Mouse (Mus musculus) right cerebral cortex, postnatal 25 days (tissue): ENCODE results near the gene Mon2.
A peak's percentile ranks its signal among the peaks of the same experiment; 100 is the strongest.

ENCODE experiments used
- DNase-seq: peaks from one replicate; pipeline ENCODE4 v3.0.0; 2022

Gene Mon2

DNA sequence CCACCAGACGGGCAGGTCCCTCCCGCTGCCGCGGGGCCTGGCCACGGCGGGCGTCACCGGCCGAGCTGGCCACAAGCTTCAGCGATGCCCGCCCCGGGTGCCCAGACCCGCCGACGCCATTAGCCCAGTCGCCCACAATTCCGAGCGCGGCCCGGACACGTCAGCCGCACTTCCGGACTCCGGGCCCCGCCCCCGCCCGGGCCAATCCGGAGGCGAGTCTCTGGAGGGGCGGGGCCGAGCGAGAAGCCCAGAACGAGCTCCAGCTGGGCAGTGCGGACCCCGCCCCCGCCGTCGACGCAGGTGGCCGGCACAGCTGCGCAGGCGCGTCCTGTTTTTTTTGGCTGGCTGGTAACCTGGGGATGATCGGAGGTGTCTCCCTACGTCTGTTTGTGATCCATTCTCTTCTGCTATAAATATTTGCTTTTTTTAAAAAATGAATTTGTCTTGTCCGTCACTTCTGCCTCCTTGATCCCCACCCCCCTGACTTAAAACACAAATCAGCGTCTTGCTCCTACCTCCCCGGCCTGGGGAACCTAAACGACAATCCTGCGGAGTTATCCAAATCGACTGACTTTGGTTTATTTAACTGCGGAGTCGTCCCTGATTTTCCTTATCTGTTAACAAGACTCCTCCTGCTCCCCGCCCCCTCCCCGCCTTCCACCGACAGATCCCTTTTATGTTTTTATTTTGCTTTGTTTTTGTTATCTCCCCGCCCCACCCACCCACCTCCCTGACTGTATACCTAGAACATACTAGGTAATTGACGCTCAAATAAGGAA is at the start of gene Mon2:
TSS of gene Mon2 (minus strand) at position 261 of the 779 bp plus-strand sequence.
- peak; percentile 98 for DNase-seq

DNA sequence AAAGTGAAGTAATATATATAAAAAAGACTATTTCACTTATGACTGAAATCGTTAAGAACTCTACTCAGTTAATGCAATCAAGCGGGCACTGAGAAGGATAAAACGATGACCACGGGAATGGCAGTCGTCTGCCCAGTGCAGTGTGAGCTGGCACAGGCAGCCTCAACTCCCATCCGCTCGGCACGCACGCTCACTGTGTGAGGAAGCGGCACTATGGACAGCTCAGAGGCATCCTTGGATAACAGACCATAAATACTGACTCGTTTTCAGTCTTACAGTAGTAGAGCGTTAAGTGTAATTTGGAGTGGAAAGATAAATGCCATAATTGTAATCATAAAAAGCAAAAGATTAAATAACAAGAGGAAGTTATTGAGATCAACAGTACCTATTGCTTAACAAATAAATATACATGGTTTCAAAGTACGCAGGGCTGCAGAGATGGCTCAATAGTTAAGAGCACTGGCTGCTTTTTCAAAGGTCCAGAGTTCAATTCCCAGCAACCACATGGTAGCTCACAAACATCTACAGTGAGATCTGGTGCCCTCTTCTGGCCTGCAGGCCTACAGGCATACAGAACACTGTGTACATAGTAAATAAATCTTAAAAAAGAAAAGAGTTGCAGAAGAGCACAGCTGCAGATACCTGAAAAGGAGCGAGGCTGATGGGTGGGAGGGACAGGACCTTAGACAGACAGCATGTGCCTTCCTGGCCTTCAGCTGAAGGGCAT is 44.5 kb upstream of the Mon2 start:
- DNase-seq: no peak

DNA sequence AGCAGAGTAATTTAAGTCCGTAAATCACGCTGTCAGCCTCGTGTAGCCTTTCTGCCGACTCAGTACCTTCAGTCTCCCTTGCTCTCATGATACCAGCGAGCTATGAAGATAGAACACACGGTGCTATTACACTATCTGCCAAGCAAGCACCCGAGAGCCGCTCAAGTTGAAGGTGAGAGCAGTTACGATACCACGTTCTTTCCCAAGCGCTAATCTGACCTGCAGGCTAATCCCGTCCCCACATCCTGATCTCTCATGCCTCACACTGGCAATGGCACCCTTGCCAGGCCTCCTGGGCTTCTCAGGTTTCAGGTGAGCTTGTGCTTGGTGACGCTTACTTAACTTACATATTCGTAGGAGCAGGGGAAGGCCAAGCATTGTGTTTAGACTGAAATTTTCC is 40.6 kb upstream of the Mon2 start:
- DNase-seq: no peak

DNA sequence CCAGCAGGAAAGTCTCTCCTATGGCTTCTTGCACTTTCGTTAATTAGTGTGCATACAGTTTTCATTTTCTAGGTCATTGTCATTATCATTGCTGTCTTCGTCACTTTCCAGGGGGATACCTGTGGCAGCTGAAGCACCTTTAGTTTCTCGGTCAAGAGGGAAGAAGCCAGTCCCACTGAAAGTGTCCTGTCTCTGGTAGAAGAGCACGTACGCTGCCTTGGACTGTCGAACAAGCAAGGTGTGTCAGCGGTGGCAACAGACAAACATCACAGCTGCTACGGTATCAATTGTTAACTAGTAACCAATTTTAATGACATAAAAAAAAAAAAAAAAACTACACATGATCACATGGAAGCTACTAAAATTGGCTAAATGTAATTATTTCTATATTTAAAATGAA is 37.2 kb upstream of the Mon2 start:
- DNase-seq: no peak

DNA sequence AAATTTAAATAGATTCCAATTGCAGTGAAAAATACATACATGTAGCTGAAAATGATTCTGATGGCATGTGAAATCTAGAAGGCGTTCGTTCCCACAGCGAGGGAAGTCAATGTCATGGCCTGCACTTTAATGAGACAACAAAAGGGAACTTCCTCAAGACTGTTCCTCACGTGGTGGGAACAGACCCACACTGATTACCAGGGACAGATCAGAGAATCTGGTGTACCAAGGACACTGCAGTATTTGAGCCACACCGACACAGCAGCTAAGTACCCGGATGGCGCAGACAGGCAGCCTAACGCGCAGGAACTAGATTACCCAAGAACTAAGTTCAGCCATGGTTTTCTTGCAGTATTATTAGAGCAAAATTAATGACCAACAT is 36.5 kb upstream of the Mon2 start:
- DNase-seq: no peak

DNA sequence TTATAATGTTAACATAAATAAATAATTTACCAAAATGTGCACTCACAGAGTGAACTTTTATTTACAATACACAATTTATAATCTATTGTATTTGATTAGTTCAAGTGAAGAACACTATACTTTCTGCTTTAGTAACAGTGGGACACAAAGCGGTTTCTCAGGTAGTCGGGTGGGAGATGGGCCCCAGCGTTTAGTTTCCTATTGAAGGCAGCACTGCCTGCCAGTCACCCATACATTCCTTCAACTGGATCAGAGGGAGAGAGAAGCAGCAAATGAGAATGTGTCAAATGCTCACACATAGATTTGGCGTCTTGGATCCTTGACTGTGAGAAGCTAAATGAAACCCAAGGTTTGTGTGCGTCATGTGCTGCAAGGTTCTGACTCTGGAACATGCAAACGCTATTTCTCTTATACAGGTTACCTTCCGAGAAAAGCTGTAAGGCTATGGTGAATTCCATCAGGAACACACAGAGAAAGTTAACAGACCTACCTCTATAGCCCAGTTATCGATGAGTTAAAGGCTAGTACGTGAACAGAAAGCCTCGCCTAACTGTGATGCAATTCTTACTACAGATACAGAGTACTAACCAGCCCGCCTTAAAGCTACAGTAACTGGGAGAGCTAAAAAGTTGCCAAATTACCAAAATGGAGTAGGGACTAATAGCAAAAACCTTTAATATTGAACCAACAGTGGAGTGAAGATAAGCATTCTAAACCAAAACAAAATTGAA is 35.9 kb upstream of the Mon2 start:
- no peak for DNase-seq

DNA sequence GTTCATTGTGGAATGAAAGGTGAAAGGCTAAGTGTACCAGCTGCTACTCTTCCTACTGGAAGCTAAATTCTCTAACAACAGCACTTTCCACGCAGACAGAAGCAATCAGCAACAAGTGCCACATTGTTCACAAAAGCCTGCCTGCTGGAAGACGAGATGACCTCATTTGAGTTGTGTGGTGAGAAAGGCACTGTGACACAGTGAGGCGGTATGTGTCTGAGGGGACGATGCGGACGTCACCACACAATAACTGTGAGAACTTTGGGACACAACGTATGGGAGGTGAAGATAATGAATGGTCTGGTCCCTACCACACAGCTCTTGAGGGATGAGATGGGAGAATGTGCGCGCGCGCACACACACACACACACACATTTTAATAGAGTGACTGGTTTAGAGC is 34.2 kb upstream of the Mon2 start:
- no peak for DNase-seq

DNA sequence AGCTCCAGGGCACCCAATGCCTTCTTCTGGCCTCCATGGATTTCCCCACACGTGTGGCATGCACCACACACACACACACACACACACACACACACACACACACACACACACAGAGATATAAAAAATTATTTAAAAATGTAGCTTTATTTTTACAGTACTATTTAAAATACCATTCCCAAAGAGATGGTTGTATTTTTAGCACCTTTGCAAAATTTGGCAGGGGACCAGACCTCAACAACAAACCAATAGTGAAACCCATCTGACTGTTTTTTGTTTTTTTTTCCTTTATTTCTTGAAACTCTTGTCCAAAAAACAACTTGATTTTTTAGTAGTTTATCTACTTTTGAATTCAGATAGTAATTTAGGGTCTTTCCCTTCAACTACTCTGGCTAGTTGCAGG is 32.2 kb upstream of the Mon2 start:
- DNase-seq: no peak

DNA sequence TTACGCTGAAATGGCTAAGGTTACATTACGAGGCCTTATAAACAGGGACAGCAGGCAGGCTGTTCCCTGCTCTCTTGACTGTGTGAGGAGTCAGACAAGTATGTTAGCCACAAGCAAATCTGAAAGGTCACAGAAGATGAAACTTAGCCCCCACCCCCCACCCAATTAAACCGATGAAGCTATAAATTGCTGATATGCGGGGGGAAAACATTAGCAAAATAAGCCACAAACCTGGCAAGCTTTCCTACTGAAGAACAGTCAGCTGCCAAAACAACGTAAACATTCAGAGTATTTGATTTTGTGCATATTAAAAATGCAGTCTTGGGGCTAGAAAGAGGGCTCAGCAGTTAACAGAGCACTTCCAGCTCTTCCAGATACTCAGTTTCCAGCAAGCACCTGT is 31.8 kb upstream of the Mon2 start:
- DNase-seq: no peak

DNA sequence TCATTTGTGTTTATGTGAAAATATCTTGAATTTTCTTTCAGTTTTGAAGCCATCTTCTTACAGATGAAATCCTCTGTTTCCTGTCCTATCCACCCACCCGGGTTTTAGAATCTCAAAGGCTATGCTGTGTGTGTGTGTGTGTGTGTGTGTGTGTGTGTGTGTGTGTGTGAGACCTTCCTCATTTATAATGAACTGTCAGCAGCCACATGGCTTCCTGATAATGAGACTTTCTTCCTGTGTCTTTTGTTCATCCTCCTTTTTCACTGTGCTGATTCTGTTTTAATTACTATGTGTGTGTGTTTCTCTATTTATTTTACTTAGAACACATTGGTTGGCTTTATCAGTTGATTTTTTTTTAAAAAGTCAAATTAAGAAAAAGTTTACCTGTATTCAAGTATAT is 25.0 kb upstream of the Mon2 start:
- no peak for DNase-seq

DNA sequence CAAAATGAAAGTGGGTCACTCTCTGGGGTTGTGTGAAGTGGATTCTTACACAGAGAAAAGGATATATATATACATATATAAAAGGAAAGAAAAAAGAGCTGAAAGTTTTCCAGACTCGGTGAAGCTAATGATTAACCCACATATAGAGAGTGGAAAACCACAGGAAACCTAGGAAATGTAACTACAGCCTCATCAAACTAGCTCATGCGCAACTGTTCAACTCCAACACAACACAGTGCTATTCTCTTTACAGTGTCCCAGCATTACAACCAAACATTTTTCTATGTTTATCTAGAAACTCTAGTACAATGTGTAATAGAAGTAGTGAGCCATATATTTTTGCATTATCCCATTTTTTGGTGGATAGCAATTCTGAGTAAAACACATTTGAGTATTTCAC is 24.3 kb upstream of the Mon2 start:
- DNase-seq: no peak

DNA sequence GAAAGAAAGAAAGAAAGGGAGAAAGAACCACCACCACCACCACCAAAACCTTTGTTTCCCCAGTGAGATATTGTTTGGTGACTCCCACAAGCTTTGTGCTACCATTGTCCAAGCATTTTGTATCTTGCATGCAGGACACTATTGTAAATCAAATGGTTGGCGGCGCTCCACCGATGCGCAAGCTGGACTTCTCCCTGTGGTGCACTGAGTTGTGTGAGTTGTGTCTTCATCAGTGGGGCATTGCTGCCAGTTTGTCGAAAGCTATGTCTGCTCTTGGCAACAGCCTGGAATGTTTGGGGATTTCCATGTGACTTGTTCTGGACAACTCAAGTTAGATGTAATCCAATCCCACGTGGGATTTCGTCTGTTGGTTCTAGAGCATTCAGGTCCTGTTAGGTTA is 18.2 kb upstream of the Mon2 start:
- no peak for DNase-seq

DNA sequence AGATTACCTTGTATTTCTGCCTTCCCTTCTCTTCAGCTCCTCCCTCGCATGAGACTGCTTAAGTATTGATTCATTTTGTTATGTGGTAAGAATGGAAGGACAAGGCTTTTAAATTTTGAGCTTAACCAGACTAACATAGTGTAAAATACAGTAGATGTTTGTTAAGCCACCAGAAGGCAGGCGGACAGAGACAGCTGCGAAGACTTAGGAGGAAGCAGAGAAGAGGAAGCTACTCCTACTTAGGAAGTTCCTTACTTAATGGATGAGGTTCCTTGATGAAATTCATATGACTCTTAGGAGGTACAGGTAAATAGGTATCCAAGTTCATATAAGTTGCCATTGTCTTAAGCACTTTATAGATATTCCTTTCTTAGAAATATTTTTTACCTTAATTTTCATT is 16.3 kb upstream of the Mon2 start:
- DNase-seq: no peak

DNA sequence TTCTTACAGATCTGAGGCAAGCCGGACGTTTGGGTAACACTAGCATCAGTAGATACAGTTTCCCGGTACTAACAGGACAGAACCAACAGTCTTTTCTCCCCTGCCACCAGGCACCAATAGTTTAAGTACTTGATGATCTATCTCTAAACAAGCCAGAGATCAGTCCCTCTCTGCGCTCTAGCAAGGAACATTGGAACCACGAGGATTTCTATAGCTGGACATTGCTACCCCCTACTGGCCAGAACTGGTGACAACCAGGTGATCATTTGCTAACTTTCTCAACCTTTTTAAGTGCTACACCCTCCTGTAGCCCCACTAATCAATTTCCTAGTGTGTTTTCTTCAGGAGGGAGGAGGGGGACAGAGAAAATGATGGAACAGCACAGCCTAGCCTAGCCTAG is 15.4 kb upstream of the Mon2 start:
- no peak for DNase-seq

DNA sequence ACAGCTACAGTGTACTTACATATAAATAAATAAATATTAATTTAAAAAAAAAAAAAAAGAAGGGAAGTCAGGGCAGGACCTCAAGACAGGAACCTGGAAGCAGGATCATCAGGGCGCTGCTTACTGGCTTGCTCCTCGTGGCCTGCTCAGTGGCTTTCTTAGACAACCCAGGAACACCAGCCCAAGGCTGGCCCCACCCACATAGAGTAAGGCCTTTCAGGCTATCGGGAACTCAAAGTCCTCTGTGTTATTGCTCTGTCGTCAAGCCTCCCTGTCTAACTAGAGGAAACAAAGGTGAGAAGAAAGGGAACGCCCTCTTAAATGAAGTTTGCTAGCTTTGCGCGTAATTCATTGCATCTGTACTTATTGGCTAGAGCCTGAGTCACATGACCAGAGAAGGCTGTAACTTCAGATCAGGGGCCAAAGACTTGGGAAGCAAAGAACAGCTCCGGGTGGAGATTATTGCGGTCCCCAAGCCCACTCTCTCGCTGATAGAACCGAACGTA is 13.2 kb upstream of the Mon2 start:
- DNase-seq: no peak

DNA sequence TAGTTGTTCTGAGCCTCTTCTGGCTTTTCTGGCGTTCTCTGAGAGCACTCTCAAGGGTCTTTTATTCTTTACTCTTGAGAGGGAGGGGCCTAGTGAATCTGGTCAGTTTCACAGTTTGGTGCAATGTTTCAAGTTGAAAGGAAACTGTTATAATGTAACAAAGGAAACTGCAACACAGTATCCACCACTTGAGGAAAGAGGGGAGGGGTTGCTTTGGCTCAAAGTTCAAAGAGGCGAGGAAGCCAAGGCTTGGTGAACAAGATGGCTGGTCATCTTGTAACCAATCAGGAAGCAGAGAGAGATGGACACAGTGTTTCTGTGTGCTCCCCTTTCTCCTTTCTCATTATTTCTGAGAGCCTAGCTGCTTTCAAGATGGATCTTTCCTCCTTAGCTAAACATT is 10.5 kb upstream of the Mon2 start:
- DNase-seq: no peak

DNA sequence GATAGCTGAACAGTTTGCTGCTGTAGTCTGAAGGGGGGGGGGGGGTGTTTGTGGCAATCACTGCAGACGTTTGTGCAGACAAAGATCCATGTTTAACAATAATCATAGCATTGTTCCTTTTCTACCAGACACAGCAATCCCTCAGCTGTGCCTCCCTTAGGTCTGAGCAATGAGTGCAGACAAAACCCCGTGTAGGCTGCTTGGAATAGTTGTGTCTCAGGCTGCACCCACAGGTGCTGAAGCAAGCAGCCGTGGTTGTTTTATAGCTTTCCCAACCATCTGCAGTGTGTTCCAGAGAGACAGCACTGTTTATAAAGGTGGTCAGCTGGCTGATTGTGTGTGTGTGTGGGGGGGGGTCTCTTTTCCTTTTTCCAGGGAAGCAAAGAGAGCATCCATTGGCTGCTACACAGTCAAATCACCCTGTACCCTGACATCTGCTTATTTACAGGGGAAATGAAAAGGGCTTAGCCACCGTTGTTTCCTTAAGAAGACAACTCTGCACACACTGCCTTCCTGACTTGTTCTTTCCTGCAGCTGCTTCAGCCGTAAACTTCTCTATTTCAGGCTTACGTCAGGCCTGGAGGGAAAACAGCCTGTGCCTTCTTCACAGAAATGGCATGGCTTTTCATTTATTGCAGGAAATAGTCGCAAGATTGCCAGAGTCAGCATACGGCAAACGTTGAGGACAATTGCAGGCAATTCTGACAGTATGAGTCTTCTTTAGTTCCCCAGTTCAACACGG is 8.8 kb upstream of the Mon2 start:
- no peak for DNase-seq

DNA sequence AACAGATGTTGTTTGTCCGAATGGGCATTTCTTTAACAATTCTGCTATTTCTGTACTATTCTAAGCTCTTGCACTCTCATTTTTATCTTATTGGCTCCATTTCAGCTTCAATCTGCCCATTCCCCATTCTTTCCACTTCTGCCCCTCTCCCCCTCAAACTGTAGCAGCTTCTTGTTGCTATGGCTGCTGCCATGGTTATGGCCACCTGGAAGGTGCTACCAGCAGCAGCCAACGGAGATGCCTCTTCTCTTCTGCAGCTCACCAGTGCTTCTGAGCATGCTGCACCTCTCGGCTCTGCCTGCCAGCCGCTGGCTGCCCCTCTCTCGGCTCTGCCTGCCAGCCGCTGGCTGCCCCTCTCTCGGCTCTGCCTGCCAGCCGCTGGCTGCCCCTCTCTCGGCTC is 8.0 kb upstream of the Mon2 start:
- no peak for DNase-seq

DNA sequence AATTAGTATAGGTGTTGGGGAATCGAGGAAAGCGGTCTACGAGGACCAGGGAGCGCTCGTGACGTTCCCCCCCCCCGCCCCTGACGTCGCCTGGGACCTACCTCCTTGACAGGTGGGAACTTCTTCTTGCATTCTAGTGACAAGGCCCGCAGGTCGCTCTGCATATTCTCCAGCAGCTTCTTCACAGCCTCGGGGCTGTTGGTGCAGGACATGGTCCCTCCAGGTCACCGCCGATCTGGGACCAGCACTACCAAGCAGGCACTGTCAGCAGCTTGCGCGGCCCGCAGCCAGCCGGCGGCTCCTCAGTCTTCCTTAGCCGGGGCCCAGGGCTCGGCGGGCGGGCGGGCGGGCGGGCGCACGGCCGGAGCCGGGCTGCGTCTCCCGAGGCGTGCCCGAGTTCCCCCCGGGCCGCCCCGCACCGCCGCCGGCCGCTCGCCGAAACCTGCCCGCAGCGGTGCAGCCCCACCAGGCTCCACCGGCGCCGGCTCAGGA is 508 bp downstream of the Mon2 start:
- DNase-seq: no peak

DNA sequence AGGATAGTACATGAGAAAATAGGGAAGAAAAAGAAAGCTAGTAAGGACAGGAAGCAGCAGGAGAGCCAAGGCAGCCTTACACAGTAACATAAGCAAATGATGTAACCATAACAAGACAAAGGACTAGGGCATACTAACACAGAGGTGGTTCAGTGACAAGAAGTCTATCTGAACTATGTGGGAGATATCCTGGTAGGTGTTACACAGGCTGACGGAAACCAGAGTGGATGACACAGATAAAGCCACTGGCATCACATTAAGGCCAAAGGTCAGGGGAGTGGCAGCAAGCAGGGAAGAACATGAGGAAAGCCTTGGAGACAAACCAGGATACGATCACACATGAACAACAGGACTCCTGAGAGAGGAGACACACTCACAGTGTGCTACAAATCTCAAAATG is 4.3 kb downstream of the Mon2 start:
- no peak for DNase-seq

DNA sequence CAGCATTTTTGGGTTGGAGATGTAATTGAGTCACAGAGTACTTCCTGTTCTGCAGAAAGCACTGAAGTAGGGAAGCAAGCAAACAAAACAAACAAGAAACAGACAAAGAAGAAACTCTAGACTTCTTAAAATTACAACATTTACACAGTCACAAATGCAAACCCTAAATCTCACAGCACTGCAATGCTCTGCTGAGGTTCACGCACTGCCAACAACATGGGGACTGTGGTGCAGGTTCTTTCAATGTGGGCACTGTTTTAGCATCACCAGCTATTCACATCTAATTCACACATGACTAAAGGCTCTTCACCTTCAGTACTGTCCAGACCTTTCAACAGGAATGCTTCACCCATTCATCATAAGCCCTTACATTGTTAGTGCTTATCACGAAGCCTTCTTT is 13.3 kb downstream of the Mon2 start:
- no peak for DNase-seq

DNA sequence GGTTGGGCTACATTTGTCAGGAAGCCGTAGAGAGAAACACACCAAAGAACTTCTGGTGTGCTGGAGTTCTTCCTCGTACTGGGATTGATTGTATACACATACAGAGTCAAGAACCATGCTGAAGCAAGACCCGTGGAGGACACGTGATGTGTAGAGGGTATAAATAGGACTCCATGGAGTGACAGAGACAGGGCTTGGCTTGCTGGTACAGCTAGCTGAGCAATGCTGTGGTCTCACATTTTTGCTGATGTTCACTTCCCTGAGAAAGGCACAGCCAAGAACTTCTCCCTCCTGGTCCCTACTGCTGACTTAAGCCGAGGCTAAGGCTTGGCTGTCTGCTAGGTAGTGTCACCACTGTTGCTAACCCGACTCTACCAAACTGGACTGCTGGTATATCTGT is 15.5 kb downstream of the Mon2 start:
- DNase-seq: no peak

DNA sequence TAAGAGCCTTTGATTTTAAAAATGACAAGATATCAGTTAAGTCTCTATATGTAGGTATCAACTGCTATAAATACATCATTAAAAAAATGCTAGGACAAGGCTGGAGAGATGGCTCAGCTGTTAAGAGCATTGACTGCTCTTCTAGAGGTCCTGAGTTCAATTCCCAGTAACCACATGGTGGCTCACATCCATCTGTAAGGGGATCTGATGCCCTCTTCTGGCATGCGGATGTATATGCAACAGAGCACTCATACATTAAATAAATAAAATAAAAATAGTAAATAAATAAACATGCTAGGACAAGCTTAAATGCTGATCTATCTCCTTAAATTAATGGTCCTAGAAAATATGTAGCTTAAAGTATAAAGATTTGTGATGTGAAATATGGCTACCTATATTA is 19.2 kb downstream of the Mon2 start:
- no peak for DNase-seq
